Mouse (Mus musculus): Measurements from ENCODE around the gene Bnc2.

Bnc2 gene

DNA sequence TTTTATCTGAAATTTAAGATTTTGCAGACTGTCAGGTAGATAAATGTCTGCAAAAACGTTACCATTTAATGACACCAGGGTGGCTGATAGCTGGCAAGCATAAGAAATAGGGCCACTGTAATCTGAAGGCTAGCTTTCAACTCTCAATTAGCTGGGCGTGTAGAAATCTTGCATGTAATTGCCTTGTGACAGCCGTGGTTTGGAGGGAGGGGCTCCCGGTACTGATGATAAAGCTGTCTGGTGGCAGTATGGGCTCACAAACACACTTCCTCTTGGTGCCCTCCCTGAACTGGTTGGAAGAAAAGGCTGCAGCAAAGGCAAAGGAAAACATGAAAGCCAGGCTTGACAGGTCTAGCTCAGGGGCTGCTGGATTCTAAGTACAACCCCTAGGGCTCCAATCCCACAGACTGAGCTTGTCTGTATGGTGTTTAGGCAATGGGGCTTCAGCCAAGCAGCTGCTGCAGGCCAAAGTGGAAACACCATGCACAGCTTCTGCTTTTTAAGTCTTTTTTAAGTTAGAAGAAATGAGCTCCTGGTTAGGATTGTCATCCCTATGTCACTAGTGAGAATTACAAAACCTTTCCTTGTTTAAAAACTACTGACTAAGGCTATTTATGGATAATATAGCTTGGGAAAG, 366.7 kb downstream of the Bnc2 start:
- no peak for DNase-seq

DNA sequence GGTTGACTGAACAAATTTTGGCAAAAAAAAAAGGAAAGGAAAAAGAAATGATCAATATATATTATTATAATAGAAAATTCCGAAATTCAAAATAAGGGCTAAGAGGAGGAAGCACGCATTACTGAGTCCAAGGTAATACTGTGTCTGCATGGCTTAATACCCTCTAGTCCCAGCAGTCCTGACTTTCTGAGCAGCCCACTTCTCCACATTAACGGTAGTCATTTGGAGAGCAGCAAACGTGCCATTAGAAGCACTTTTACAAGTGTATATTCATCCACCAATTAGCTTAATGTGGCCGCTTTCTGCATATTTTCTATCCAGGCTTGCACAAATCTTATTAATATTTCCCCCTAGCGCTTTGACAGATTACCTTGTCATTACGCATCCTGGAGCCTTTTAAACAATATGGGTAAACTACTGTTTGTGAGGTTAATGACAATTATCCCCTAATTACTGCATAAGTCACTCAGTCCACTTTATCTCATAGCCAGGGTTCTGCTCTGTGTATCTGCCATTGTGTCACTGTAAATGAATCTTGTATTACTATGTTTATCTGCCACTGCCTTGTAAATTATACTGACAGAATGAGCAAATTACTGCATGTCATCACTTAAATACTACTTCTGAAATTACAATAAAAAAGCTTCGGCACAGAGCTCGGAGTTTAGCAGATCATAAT, 368.0 kb downstream of the Bnc2 start:
- DNase-seq: no peak

DNA sequence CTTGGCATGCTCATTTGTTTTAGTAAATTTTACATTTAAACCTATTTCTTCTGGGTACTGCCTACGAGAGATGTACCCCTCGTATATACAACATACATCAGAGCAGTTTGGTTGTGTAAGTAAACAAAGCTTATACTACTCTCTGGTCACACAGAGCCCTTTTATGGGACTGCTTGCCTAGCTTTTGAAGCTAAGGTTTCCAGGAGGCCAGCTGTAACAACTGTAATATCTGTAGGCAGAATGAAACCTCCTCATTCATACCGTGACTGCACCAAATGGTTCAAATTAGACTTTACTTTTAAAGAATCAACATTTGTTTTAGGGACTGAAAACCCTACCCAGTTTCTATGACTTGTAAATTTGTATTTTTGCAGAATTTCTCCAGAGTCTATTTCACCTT, 372.1 kb downstream of the Bnc2 start:
- no peak for DNase-seq

DNA sequence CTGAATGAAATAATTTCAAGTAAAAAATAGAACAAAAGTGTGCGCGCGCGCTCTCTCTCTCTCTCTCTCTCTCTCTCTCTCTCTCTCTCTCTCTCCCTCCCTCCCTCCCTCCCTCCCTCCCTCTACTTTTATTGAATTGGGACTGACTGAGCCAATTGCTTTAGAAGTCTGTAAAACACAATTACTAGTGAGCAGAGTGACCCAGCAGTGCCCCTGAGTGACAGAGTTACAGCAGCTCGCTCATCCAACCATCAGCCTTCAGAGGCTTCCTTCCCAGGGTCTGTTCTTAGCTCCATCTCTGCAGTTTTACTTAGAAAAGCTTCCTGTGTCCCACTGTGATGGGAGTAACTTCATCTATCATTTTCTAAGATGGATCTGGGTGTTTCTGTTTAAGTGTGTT, 389.9 kb downstream of the Bnc2 start:
- DNase-seq: no peak

DNA sequence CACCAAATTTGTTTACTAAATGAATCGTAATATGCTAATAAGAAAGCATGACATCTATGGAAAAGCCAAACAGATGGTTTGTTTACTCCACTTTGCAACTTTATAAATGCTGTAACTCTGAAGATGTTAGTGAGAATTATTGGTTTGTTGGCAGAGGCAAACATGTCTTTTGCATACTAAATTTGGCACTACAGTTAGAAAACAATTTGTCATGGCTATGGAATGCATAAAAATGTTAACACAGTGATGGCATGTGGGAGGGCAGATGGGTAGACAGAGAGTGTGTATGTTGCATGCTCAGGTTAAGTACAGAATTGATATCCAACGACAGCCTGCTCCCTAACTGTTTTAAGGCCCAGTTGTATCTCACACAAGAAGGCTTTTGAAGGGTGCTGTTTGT, 392.4 kb downstream of the Bnc2 start:
- no peak for DNase-seq

DNA sequence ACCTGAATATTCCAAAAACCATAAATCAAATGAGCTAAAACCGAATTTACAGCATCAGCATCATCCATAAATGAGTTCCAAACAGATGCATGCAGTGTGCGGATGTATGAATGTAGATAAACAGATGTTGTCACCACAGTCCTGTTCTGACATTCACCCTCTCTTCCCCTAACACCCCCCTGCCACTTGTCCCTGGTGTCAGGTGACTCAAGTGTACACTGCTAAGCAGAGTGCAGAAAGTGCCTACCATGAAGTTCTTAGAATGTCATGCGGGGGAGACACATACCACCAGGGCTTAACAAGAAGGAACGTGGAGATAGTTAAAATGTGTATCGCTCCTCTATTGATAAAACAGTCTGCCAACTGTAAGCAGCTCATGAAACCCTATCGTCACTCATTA, 396.9 kb downstream of the Bnc2 start:
- DNase-seq: no peak

DNA sequence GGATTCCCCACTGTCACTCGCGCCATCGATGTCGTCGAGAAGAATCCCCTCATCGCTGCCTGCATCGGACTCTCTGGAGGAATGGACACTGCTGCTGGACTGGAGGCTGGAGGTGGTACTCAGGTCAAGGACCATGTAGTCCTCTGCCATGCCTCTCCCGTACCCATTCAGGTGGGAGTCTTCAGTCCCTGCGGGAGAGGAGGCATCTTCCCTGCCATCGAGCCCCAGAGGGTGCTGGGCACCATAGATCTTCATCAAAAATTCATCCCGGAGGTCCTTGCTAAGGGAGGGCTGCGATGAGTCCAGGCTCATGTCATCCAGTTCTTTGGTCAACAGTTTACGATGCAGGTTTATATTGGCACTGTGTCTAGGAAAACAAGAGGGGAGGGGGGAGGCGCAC, 399.0 kb downstream of the Bnc2 start:
- no peak for DNase-seq

DNA sequence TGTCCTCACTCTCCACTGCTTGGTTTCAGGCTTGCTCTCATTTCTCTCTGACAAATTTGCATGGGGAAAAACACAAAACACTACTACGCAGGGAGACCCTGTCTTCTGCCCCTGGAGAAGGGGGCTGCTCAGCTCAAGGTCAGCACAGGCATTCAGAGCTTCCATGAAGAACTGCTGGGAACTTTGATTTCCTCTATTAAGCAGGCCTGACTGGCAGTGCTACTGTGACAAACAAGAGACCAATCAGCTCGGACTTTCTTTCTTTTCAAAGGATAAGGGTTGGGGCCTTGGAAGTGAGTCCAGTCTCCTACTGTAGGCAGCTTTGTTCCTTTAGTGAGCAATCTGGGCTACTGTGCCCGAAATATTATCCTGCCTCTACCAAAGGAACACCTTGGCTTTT, 400.9 kb downstream of the Bnc2 start:
- DNase-seq: no peak

DNA sequence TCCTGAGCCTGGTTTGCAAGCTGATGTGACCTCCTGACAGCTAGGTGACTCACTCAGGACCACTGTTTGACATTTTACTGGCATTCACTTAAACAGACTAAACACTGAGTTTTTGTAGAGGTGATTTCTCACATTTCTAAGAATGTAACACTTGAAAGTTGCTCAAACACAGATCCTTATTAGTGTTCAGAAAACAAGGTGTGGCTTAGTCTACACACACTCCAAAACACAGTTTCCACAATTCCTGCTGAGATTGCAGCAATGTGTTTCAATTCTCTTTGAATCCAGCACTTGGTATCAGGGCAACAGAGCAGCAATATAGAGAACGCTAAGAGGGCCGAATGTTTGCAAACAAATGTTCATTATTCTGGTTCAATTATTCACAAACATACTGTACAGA, 402.2 kb downstream of the Bnc2 start:
- DNase-seq: no peak

DNA sequence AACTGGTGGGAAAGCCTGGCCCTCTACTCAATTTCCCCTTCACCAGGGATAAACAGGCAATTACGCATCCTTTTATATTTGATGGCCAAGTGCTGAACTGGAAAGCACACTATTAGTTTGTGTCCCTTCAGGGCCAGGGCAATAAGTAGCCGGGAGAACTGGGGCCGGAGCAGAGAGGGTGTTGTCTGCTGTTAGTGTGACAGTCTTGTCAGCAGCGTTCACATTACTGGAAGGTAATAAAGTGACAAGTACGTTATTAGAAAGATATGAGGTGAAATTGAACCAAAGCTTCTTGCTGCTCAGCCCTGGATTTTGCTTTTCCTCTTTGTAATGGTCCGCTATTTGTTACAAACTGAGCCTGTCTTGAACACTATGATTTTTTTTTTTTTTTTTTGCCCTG, 405.2 kb downstream of the Bnc2 start:
- DNase-seq: no peak

DNA sequence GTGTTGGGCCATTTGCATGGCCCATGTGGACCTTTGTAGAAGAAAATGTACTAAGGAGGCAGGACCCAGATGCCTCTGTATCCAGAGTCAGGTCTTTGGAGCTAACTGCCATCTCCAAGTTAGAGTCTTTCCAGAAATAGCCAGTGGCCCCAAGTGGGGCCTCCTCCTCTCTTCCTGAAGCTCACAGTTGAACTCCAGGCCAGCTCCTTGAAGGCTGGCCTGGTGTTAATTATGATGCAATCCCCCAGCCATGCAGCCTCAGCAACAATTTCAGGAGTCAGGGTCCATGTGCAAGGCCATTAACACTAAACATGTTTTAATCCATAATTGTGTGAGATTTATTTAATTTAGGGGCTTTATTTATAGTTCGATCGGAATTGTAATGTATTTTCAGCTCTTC, 427.7 kb downstream of the Bnc2 start:
- DNase-seq: no peak

DNA sequence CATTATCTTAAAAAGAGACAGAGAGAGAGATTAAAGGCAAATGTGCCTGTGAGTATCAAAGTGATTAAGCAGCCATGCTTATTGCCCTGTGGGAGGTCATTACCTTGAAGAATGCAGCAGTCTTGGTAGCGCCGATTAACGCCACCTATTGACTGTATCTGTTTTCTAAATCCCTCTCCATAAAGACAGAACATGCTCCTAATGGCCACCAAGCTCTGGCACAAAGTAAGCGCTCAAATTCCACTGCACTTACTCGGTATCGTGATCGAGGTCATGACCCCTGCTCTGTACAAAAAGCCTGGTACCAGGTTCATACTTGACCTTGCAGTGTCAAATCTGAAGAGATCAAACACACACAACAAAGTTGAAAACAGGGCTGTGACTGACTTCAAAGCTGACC, 442.7 kb downstream of the Bnc2 start:
- no peak for DNase-seq

DNA sequence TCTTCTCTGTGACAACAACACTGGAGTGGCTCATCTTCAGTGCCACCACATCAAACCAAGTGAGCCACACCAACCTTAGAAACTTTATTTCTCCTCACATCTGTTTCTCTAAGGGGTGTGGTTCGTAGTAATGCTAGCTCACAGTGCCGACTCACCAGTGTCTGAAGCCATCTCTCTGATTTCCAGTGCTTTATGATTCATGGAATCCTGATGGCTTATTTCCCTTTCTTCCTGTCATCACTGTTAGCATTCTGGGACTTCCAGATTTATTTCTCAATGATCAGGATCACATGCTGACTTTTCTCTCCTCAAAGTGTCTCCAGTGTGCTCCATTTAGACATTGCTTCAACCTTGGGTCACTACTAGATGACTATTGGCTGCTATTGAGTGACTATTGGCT, 443.8 kb downstream of the Bnc2 start:
- no peak for DNase-seq

DNA sequence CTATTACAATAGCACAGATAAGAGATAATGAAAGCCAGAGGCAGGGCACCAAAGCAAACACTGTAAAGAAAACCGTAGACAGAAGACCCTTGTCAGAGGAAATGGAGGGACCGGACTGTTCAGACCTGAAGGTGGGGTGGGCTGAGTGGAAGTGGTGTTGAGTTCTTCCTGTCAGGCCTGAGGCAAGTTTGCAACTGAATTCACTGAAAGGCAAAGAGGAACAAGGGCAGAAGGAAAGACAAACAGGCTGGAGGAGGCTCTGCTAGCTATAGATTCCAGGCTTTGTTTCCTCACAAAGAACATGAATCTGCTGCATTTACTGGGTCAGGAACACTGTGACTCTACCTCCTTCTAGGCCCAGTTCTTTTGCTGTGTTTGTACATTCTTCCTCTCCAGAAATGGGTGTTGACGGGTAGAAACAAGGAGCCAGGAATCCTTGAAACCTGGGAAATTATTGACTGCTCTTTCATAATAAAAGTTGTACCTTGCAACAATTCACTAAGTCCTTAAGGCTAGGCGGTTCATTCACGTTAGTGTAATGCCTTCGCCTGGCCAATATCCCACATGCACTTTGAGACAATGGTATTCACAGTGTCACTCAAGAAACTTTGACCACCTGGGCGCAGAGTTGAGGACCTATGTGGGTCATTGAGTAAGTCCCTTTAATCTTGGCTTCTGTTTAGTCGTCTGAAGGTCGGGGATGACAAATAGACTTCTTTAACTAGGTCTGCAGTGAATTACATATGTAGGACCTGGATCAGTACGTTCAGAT, 445.7 kb downstream of the Bnc2 start:
- no peak for DNase-seq

DNA sequence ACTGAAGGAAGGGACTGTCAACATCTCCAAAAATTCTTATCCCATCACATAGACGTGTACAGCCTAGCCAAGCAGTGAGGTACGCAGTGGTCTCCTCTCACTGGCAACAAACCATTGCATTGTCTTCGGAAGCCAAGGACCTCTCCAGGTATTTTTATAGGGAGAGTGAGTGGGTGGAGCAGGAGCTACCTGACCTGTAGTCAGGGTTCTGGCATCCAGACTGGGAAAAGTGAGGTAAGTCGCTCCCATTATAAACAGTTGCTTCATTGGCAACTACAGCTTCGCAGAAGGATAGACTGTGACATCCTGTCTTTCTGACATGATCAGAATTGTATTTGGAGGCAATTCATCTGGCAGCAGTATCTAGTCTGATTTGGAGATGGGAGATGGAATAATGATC, 446.5 kb downstream of the Bnc2 start:
- DNase-seq: no peak
